Mouse (Mus musculus) MEL (cell line): ENCODE data around the gene Il18r1.

Experiments
- CTCF ChIP-seq, 3 experiments: IDR thresholded peaks in 2 of 3; conservative IDR thresholded peaks in 1 of 3; 2 replicates each; pipeline ENCODE4 v1.5.1; 2011 to 2012; ENCODE audit warnings: low read length in 3 of 3, low read depth in 2 of 3, mild to moderate bottlenecking in 2 of 3, improper control_type of control experiment in 1 of 3, inconsistent platforms in 1 of 3, mixed read lengths in 1 of 3, moderate library complexity in 1 of 3; ENCODE audit not compliant: control insufficient read depth in 1 of 3, insufficient read depth in 1 of 3, poor library complexity in 1 of 3, severe bottlenecking in 1 of 3
- HCFC1 ChIP-seq: IDR thresholded peaks from 2 replicates; pipeline ENCODE4 v1.6.1; 2012; ENCODE audit warnings: low read depth, mild to moderate bottlenecking, inconsistent platforms, low read length, improper control_type of control experiment, moderate library complexity
- POLR2A ChIP-seq, 2 experiments: IDR thresholded peaks; 2 replicates each; pipeline ENCODE4 v1.6.1; 2011 to 2012; ENCODE audit warnings: low read length in 2 of 2, mild to moderate bottlenecking in 2 of 2, control low read depth in 1 of 2, improper control_type of control experiment in 1 of 2, low read depth in 1 of 2, moderate library complexity in 1 of 2; ENCODE audit not compliant: control insufficient read depth in 1 of 2, insufficient read depth in 1 of 2, poor library complexity in 1 of 2
- ZKSCAN1 ChIP-seq: IDR thresholded peaks from 2 replicates; pipeline ENCODE4 v1.6.1; 2012; ENCODE audit warnings: low read depth, mild to moderate bottlenecking, inconsistent platforms, low read length, improper control_type of control experiment, moderate library complexity

DNA sequence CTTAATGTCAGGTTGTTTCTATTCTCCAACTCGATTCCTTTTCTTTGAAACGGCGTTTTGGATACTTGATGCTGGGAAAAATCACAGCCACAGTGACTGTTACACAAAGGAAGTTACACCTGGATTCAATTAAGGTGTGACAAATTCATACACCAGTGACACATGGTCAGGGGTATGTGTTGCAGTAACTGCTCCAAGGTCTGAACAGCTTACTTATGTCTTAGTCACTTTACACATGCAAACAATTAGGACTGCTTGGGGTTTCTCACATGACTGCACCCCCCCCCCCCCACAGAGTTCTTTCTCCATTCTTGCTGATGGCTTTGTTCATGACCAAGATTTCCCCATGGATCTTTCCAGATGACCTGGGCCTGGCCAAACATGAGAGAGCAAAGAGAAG is 29.4 kb upstream of the Il18r1 start:
- TF ChIP-seq ZKSCAN1, result no peak
- TF ChIP-seq POLR2A (IDR thresholded peaks at IDR 0.05; ENCODE audit: control insufficient read depth in 1 of 2, insufficient read depth in 1 of 2, low read depth in 1 of 2, low read length in 2 of 2, poor library complexity in 1 of 2), result no peak
- TF ChIP-seq HCFC1, result no peak
- no peak for TF ChIP-seq CTCF (IDR thresholded peaks at IDR 0.05 in 2 of 3, conservative IDR thresholded peaks at IDR 0.05 in 1 of 3; ENCODE audit: control insufficient read depth in 1 of 3, insufficient read depth in 1 of 3, low read depth in 2 of 3, low read length in 3 of 3, poor library complexity in 1 of 3, severe bottlenecking in 1 of 3)
